Mouse (Mus musculus): ENCODE measurements around the gene Bcl2l11.
"Not testable (repeated sequence)": the region's sequence is repeated elsewhere in the genome, so short reads cannot be mapped to it uniquely, and the experiment has no call there.

Bcl2l11 gene

DNA sequence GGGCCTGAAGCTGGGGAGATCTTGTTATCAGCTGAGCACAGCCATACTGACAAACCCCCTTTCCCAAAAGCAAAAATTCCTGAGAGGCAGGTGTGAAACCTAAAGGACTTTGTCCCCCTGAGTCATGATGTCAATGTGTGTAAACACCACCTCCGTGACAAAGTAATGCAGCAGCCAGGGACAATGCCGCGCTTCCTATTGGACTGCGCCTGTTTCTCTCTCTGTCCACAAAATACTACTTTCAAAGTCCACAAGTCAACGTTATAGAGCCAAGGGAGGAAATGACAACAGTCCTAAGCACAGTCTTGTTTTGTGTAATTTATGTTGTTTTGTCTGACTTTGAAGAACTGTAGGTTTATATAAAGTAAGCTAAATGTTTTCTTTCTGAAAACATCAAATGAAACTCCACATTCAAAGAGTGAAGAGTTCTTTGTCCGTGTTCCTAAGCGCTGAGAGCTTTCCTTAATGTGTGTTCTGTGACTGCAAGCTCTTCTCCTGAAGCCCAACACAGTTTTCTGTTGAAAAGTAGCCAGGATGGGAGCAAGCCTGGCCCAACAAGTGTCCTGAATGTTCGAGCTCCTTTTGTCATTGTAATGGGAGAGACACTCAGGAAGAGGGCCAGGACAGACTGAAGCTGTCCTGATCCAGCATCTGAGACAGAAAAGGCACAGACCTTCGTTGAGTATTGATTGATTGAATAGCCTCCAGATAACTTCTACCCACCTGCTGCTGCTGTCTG lies 48.9 kb downstream of the Bcl2l11 start:
- no peak for DNase-seq (ENCODE audit: low read depth, low spot score)

- no peak for DNase-seq (ENCODE audit: low read depth, low spot score)
Observed at GRCm38 (mm10) chr2:128175625-128176024, 49.8 kb downstream of the Bcl2l11 start.

GRCm38 (mm10) chr2:128176391-128177044 lies 50.7 kb downstream of the Bcl2l11 start:
- no peak for DNase-seq (ENCODE audit: low read depth, low spot score)

- no peak for DNase-seq (ENCODE audit: low read depth, low spot score)
Observed at GRCm38 (mm10) chr2:128177241-128177661, 51.4 kb downstream of the Bcl2l11 start.

GRCm38 (mm10) chr2:128179126-128179807 lies 53.4 kb downstream of the Bcl2l11 start:
- DNase-seq (ENCODE audit: low read depth, low spot score): no peak

DNA sequence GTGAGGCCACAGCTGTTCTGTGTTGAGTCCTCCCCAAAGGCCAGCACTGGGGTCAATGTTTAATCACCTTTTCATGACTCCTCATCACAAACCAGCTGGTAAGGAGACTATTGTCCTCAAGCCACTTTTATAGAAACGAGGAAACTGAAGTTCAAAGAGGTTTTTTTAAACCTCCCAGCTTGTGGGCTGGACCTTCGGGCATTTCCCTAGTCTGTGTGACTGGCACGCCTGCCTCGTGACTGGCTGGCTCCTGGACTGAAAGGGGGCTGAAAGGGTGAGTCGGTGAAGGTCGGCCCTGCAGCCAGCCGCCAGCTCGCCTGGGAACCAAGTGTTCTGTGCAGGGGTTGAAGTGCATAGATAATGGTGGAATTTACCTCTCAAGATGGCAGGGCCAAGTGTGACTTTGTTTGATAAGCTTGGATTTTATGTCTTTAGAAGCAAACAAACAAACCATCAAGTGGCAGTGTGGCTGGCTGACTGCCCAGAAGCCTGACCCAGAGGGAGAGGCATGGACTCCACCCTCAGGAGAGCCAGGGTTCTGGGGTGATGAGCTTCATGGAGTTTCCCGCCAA lies 54.1 kb downstream of the Bcl2l11 start:
- DNase-seq (ENCODE audit: low read depth, low spot score): no peak

DNA sequence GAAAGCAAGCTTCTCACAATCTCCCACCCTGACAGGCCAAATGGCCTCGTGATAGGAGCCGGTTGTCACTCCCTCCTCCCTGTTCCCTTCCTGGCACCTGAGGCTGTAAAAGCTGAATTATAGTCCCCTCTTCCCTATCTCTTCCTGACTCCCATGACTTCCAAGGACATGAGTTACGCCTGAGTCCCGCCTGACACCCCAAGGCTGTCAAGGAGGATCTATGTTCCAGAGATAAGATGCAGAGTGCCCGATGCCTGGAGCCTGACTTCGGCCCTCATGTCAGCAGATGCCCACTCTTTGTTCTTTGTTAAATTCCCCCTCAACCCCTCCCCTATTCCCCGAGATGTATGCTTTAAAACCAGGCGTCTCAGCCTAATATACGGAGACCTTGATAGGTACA lies 56.3 kb downstream of the Bcl2l11 start:
- DNase-seq (ENCODE audit: low read depth, low spot score): not testable (repeated sequence)

GRCm38 (mm10) chr2:128182751-128183150 lies 56.9 kb downstream of the Bcl2l11 start:
- no peak for DNase-seq (ENCODE audit: low read depth, low spot score)

GRCm38 (mm10) chr2:128183762-128184161 lies 57.9 kb downstream of the Bcl2l11 start:
- no peak for DNase-seq (ENCODE audit: low read depth, low spot score)

DNA sequence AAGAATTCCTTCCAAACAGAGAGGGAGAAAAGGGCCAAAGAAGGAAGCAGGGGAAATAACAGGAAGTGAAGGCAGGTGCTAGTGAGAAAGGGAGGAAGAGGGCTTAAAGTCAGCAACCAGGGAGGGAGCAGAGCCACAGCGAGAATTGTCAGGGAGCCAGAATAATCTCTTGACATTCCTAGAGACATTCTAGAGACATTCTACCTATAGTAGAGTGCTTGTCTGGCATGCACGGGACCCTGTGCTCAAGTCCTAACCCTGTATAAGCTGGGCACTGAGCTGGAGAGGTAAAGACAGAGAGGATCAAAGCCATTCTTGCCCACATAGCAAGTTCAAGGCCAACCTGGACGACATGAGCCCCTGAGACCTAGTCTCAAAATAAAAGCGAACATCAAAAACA lies 60.1 kb downstream of the Bcl2l11 start:
- no peak for DNase-seq (ENCODE audit: low read depth, low spot score)

DNA sequence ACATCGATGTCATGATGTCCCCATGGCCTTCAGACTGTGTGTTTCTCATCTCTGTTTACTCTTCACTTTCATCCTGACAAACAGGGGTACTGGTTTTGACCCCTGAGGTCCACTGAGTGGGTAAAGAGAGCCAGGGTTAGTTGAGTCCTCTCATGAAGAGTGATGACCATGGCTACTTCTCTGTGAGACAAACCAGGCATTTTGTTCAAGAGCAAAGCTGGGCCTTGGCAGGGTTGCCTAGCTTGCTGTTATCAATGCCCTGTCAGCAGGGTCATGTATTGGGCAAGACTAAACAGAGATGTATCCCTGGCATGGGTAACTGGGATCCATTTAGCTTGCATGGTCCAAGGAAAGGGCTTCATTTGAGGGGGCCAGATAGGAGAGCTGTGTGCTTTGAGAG lies 61.4 kb downstream of the Bcl2l11 start:
- DNase-seq (ENCODE audit: low read depth, low spot score): no peak

GRCm38 (mm10) chr2:128188461-128188860 lies 62.6 kb downstream of the Bcl2l11 start:
- no peak for DNase-seq (ENCODE audit: low read depth, low spot score)

DNA sequence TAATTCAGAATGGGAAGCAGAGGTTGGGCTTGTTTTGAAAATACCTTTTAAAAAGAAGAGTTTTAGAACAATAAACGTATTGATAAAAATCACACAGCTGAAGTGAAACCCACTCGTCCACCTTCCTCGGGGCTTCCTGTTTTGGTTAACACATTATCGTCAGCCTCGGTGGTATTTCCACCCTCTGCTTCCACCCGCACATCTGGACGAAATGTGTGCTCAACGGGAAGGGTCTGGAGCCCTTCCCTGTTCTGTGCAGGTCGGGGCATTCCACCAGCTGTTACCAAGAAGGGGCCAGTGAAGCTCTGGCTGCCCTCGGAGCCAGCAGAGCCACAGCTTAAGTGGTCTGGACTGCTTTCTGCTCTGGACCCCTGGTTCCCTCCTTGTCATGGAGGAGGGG lies 63.9 kb downstream of the Bcl2l11 start:
- DNase-seq (ENCODE audit: low read depth, low spot score): no peak

GRCm38 (mm10) chr2:128190196-128190595 lies 64.4 kb downstream of the Bcl2l11 start:
- no peak for DNase-seq (ENCODE audit: low read depth, low spot score)

GRCm38 (mm10) chr2:128193411-128193810 lies 67.6 kb downstream of the Bcl2l11 start:
- DNase-seq (ENCODE audit: low read depth, low spot score): no peak

DNA sequence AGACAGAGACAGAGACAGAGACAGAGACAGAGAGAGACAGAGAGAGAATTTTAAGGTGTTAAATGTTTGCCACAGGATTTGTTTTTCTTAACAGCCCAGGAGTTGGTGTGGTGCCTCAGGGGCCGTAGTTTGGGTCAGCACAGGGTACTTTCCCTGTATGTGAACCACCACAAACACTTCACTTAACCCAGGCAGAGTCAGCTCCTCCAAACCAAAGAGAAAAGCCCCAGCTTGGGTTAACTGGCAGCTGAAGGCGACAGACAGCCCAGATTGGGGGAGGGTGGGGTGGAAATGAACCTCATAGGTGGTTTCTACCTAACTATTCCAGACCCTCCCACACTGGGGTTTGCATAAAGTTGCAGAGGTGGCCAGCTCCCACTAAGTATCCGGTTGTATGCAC lies 71.5 kb downstream of the Bcl2l11 start:
- DNase-seq (ENCODE audit: low read depth, low spot score): no peak

- no peak for DNase-seq (ENCODE audit: low read depth, low spot score)
Observed at GRCm38 (mm10) chr2:128203147-128203546, 77.3 kb downstream of the Bcl2l11 start.

GRCm38 (mm10) chr2:128203749-128204405 lies 78.0 kb downstream of the Bcl2l11 start:
- DNase-seq (ENCODE audit: low read depth, low spot score): no peak

- DNase-seq (ENCODE audit: low read depth, low spot score): no peak
Observed at GRCm38 (mm10) chr2:128208541-128208940, 82.7 kb downstream of the Bcl2l11 start.

DNA sequence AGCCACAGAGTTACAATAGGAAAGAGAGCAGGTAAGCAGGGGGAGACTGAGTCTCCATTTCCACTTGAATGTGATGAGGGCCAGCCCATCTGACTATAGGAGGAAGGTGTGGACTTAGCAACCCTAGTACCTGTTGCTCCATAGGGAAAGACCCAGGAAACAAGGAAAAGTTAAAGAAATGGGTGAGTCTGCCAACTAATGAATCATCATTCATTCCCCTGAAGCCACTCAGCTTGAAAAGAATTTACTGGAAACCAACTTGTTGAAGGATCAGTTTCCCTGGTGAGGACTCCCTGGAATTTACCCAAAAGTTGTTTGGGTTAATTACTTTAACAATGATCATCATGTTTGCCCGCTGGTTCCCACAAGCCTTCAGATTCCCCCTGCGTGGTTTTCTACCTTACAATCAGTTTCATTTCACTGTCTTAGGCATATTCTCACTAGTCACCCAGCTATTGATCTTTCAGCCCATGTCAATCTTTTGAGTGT lies 84.0 kb downstream of the Bcl2l11 start:
- DNase-seq (ENCODE audit: low read depth, low spot score): no peak

- no peak for DNase-seq (ENCODE audit: low read depth, low spot score)
Observed at GRCm38 (mm10) chr2:128210376-128210775, 84.5 kb downstream of the Bcl2l11 start.
